Mouse (Mus musculus) forebrain, embryonic 16.5 days (tissue): ENCODE measurements at regions not wholly inside any gene's neighbourhood (a gene's known extent, or its start where the extent isn't known, plus 50 kb on each side); places are given as distances from the start of the nearest gene placed in this dataset.

ENCODE experiments used
- ATAC-seq: fragments of 200-750 bp; cut with Nextera tagmentation; 2 replicates; pipeline ENCODE4 v1.8.0; 2017; ENCODE audit warnings: mild to moderate bottlenecking, moderate library complexity
- H3K27ac ChIP-seq: fragments of 300-500 bp; sonication (generic); 2 replicates; pipeline ENCODE4 v1.5.1; 2014; ENCODE audit warnings: low read length, control low read depth
- H3K27me3 ChIP-seq: fragments of 300-500 bp; sonication (generic); replicated peaks from 2 replicates; pipeline ENCODE4 v1.6.1; 2014; ENCODE audit warnings: low read length; ENCODE audit not compliant: control insufficient read depth, insufficient read depth
- H3K36me3 ChIP-seq: fragments of 300-500 bp; sonication (generic); 2 replicates; pipeline ENCODE4 v1.6.1; 2014; ENCODE audit not compliant: control insufficient read depth, insufficient read depth
- H3K4me1 ChIP-seq: fragments of 300-500 bp; sonication (generic); replicated peaks from 2 replicates; pipeline ENCODE4 v1.6.1; 2014; ENCODE audit warnings: low read length; ENCODE audit not compliant: control insufficient read depth, insufficient read depth
- H3K4me2 ChIP-seq: fragments of 300-500 bp; sonication (generic); 2 replicates; pipeline ENCODE4 v1.6.1; 2014; ENCODE audit warnings: mild to moderate bottlenecking, low read length, control low read depth
- H3K4me3 ChIP-seq: fragments of 300-500 bp; sonication (generic); replicated peaks from 2 replicates; pipeline ENCODE4 v1.5.1; 2014; ENCODE audit warnings: mild to moderate bottlenecking, low read length, control low read depth
- H3K9ac ChIP-seq: fragments of 300-500 bp; sonication (generic); replicated peaks from 2 replicates; pipeline ENCODE4 v1.6.1; 2014; ENCODE audit warnings: low read depth, low read length, control low read depth
- H3K9me3 ChIP-seq: fragments of 300-500 bp; sonication (generic); 2 replicates; pipeline ENCODE4 v1.6.1; 2016; ENCODE audit warnings: low read length; ENCODE audit not compliant: control insufficient read depth
- WGBS: fragments of 180-500 bp; shearing (Covaris S2); extraction: QIAGEN DNeasy Blood & Tissue Kit; methylation state at CpG from one replicate; pipeline ENCODE4 v1.1.7; 2014; 5-methylcytosine and 5-hydroxymethylcytosine counted together

DNA sequence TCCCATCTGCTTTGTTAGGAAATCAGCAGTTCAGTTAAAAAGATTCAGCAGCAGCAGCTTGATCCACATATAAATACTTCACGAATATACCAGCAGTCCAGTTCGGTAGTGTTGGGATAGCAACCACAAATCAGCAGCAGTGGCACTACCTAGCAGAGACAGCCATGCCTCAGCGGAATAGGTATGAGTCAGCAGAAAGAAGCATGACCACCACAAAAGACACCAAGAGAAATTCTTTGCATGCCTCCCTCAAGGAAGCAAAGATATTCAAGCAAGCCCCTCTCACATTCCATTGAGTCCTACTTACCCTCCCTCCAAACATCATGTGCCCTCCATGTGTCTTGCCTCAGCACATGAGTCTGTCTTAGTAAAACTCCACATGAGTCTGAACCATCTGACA is 117.5 kb upstream of the Cpeb2 start:
- Histone ChIP-seq H3K9me3 (no peaks in the 10 kb centered on the region), H3K4me2 (no peak overlapping the region), H3K36me3 (no peaks in the 10 kb centered on the region), H3K9ac (no peak overlapping the region), H3K27me3 (no peaks in the 10 kb centered on the region), H3K4me3 (no peak overlapping the region), H3K27ac (no peak overlapping the region), H3K4me1 (no peaks in the 10 kb centered on the region)
- WGBS = 98% methylated on average over 3 of the region's 3 CpGs
- no peak for ATAC-seq

GRCm38 (mm10) chr5:43116821-43117220 is 116.1 kb upstream of the Cpeb2 start:
- H3K9ac ChIP-seq = no peak overlapping the region
- 65% methylated on average over 7 of the region's 7 CpGs for WGBS
- ATAC-seq = no peak

GRCm38 (mm10) chr5:43121065-43121464 is 111.9 kb upstream of the Cpeb2 start:
- ATAC-seq = no peak
- no peaks in the 10 kb centered on the region for H3K36me3 ChIP-seq
- no peaks in the 10 kb centered on the region for H3K9me3 ChIP-seq
- H3K9ac ChIP-seq = no peak overlapping the region
- H3K27ac ChIP-seq = no peak overlapping the region
- H3K4me2 ChIP-seq = no peak overlapping the region
- no peaks in the 10 kb centered on the region for H3K4me1 ChIP-seq
- WGBS = 95% methylated on average over 2 of the region's 2 CpGs
- H3K27me3 ChIP-seq = no peaks in the 10 kb centered on the region
- no peak overlapping the region for H3K4me3 ChIP-seq

More at GRCm38 (mm10) chr5:43116821-43117220, 116.1 kb upstream of the Cpeb2 start:
- Histone ChIP-seq H3K36me3 (no peaks in the 10 kb centered on the region), H3K27ac (no peak overlapping the region), H3K4me2 (no peak overlapping the region), H3K4me3 (no peak overlapping the region), H3K9me3 (no peaks in the 10 kb centered on the region), H3K27me3 (no peaks in the 10 kb centered on the region), H3K4me1 (no peaks in the 10 kb centered on the region)

- Histone ChIP-seq H3K9me3 (no peaks in the 10 kb centered on the region), H3K4me2 (no peak overlapping the region), H3K4me1 (no peaks in the 10 kb centered on the region), H3K36me3 (no peaks in the 10 kb centered on the region), H3K4me3 (no peak overlapping the region), H3K27me3 (no peaks in the 10 kb centered on the region), H3K27ac (no peak overlapping the region), H3K9ac (no peak overlapping the region)
- no peak for ATAC-seq
These were observed 108.7 kb upstream of the Cpeb2 start for GRCm38 (mm10) chr5:43124301-43124700.

GRCm38 (mm10) chr5:43125774-43126536 is 107.0 kb upstream of the Cpeb2 start:
- no peaks in the 10 kb centered on the region for H3K27me3 ChIP-seq
- 86% methylated on average over 3 of the region's 3 CpGs for WGBS
- no peak overlapping the region for H3K4me3 ChIP-seq
- no peak overlapping the region for H3K9ac ChIP-seq
- H3K9me3 ChIP-seq = no peaks in the 10 kb centered on the region
- no peak for ATAC-seq
- H3K4me2 ChIP-seq = no peak overlapping the region
- no peaks in the 10 kb centered on the region for H3K4me1 ChIP-seq
- H3K27ac ChIP-seq = no peak overlapping the region
- H3K36me3 ChIP-seq = no peaks in the 10 kb centered on the region

- Histone ChIP-seq H3K4me2 (no peak overlapping the region), H3K27me3 (no peaks in the 10 kb centered on the region), H3K9me3 (no peaks in the 10 kb centered on the region), H3K4me3 (no peak overlapping the region), H3K36me3 (no peaks in the 10 kb centered on the region), H3K9ac (no peak overlapping the region), H3K4me1 (no peaks in the 10 kb centered on the region), H3K27ac (no peak overlapping the region)
- WGBS = 75% methylated on average over 4 of the region's 4 CpGs
- ATAC-seq = no peak
These were observed 102.6 kb upstream of the Cpeb2 start for GRCm38 (mm10) chr5:43130377-43130776.

DNA sequence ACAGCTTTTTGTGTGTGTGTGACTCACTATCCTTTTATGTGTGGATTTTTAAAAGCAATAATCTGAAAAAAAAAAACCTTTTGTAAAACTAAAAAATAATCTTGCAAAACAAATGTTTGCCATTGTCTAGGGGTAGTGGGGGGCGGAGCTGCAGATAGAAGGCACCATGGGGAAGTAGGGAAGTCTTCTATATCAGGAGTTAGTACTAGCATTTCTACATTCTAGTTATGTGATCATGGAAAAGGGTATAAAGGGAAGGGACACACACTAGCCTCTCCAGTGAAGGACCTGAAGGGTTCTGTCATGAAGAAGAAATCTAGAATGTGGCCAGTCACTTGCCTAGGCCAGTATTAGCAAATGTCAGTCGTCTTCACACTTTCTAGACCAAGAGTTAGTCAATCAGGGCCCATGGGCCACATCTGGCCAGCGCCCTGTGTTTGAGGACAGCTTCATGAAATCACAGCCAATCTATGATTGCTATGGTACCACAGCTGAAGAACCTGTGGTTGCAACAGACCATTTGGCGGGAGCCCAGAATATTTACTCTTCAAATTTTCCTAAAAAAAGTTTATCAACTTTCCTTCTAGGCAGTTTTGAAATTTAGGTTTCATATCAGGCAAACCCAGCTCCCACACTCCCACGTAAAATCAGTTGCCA is 101.9 kb upstream of the Cpeb2 start:
- Histone ChIP-seq H3K27ac (no peak overlapping the region), H3K9ac (no peak overlapping the region), H3K27me3 (no peaks in the 10 kb centered on the region), H3K9me3 (no peaks in the 10 kb centered on the region), H3K4me2 (no peak overlapping the region), H3K4me3 (no peak overlapping the region), H3K36me3 (no peaks in the 10 kb centered on the region), H3K4me1 (no peaks in the 10 kb centered on the region)
- 96% methylated on average over 5 of the region's 5 CpGs for WGBS
- ATAC-seq = no peak

- no peak overlapping the region for H3K4me2 ChIP-seq
These were observed 99.3 kb upstream of the Cpeb2 start for GRCm38 (mm10) chr5:43133672-43134071.

DNA sequence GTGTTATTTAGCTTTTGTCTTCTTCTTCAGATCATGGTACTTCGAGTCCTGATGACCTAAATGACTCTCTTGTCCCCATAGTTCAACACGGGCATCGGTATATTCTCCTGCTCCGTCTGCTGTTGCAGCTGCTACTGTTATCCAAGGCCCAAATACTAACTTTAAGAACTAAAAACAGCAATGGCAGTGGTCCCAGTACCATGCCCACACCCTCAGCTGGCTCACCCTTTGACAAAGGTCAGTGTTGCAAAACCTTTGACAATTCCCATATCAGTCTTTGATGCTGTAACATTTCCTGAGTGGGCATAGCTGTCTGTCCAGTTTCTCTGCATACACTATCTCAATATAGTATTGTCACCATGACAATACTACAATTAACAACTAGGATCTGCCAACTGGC is 96.8 kb upstream of the Cpeb2 start:
- Histone ChIP-seq H3K27ac (no peak overlapping the region), H3K4me3 (no peak overlapping the region), H3K27me3 (no peaks in the 10 kb centered on the region), H3K9ac (no peak overlapping the region), H3K9me3 (no peaks in the 10 kb centered on the region), H3K4me2 (no peak overlapping the region), H3K4me1 (no peaks in the 10 kb centered on the region), H3K36me3 (no peaks in the 10 kb centered on the region)
- ATAC-seq = no peak
- 93% methylated on average over 4 of the region's 4 CpGs for WGBS

More at GRCm38 (mm10) chr5:43133672-43134071, 99.3 kb upstream of the Cpeb2 start:
- no peaks in the 10 kb centered on the region for H3K9me3 ChIP-seq
- H3K4me3 ChIP-seq = no peak overlapping the region
- H3K36me3 ChIP-seq = no peaks in the 10 kb centered on the region
- H3K27ac ChIP-seq = no peak overlapping the region
- no peaks in the 10 kb centered on the region for H3K4me1 ChIP-seq
- H3K27me3 ChIP-seq = no peaks in the 10 kb centered on the region
- no peak for ATAC-seq
- H3K9ac ChIP-seq = no peak overlapping the region
- 88% methylated on average over 3 of the region's 3 CpGs for WGBS
